Mouse (Mus musculus) intestine, embryonic 16.5 days (tissue): ENCODE results near the gene Cryz. TPM values are rescaled to one million over a fixed set of nuclear protein-coding genes. Genes with fewer than 3 reads are reported as not detected.

Experiments used
- ATAC-seq: fragments of 200-750 bp; cut with Nextera tagmentation; 2 replicates; pipeline ENCODE4 v1.8.0; 2017; ENCODE audit warnings: moderate TSS enrichment, moderate library complexity
- H3K27ac ChIP-seq: fragments of 300-500 bp; sonication (generic); 2 replicates; pipeline ENCODE4 v1.5.1; 2014; ENCODE audit warnings: mild to moderate bottlenecking, low read length
- H3K27me3 ChIP-seq: fragments of 300-500 bp; sonication (generic); replicated peaks from 2 replicates; pipeline ENCODE4 v1.6.1; 2014; ENCODE audit warnings: low read length, control low read depth, mixed read lengths; ENCODE audit not compliant: control insufficient read depth, insufficient read depth
- H3K36me3 ChIP-seq: fragments of 300-500 bp; sonication (generic); 2 replicates; pipeline ENCODE4 v1.6.1; 2014; ENCODE audit warnings: low read length, control low read depth; ENCODE audit not compliant: control insufficient read depth, insufficient read depth
- H3K4me1 ChIP-seq: fragments of 300-500 bp; sonication (generic); 2 replicates; pipeline ENCODE4 v1.6.1; 2014; ENCODE audit warnings: low read length, control low read depth, mixed read lengths; ENCODE audit not compliant: control insufficient read depth, insufficient read depth
- H3K4me2 ChIP-seq: fragments of 300-500 bp; sonication (generic); 2 replicates; pipeline ENCODE4 v1.6.1; 2014; ENCODE audit warnings: low read depth, low read length, control low read depth
- H3K4me3 ChIP-seq: fragments of 300-500 bp; sonication (generic); 2 replicates; pipeline ENCODE4 v1.5.1; 2014; ENCODE audit warnings: mild to moderate bottlenecking, low read length
- H3K9ac ChIP-seq: fragments of 300-500 bp; sonication (generic); 2 replicates; pipeline ENCODE4 v1.6.1; 2014; ENCODE audit warnings: low read depth, low read length
- H3K9me3 ChIP-seq: fragments of 300-500 bp; sonication (generic); 2 replicates; pipeline ENCODE4 v1.6.1; 2016; ENCODE audit warnings: low read length, control low read depth; ENCODE audit not compliant: control insufficient read depth
- WGBS: fragments of 180-500 bp; shearing (Covaris S2); extraction: QIAGEN DNeasy Blood & Tissue Kit; methylation state at CpG from one replicate; pipeline ENCODE4 v1.1.7; 2014; 5-methylcytosine and 5-hydroxymethylcytosine counted together
- polyA plus RNA-seq: library from polyadenylated mRNA; unstranded; fragments of >200 nt; fragmentation: Nextera tagmentation; extraction: Ambion mirVana; gene quantifications from 2 replicates; pipeline ENCODE4 v1.2.1, GENCODE M21; 2015

Cryz gene
- polyA plus RNA-seq, 1 experiment from 2014 or later = 36.5 TPM

GRCm38 (mm10) chr3:154572341-154572972 lies 24.1 kb upstream of the Cryz start:
- H3K36me3 ChIP-seq = no peaks in the 10 kb centered on the region
- ATAC-seq = peak; percentile 88
- 0 out of 2 replicates have a peak, but pooled peaks cover 5% of the 10 kb centered on the region for H3K4me1 ChIP-seq
- H3K27me3 ChIP-seq = peaks cover 9% of the 10 kb centered on the region; the same call in 1 of the 2 replicates
- H3K4me3 ChIP-seq = no peak overlapping the region
- 10% methylated on average over 12 of the region's 12 CpGs for WGBS
- no peak overlapping the region for H3K9ac ChIP-seq
- H3K27ac ChIP-seq = no peak overlapping the region
- no peaks in the 10 kb centered on the region for H3K9me3 ChIP-seq
- no peak overlapping the region for H3K4me2 ChIP-seq

GRCm38 (mm10) chr3:154573666-154574065 lies 22.8 kb upstream of the Cryz start:
- no peak overlapping the region for H3K9ac ChIP-seq
- WGBS = 49% methylated on average over 6 of the region's 6 CpGs
- ATAC-seq = no peak
- no peaks in the 10 kb centered on the region for H3K9me3 ChIP-seq
- H3K4me1 ChIP-seq = 0 out of 2 replicates have a peak, but pooled peaks cover 5% of the 10 kb centered on the region
- H3K36me3 ChIP-seq = no peaks in the 10 kb centered on the region
- no peak overlapping the region for H3K4me2 ChIP-seq
- H3K27me3 ChIP-seq = peaks cover 4% of the 10 kb centered on the region; the same call in 1 of the 2 replicates
- H3K27ac ChIP-seq = no peak overlapping the region
- no peak overlapping the region for H3K4me3 ChIP-seq

GRCm38 (mm10) chr3:154577895-154578294 lies 18.6 kb upstream of the Cryz start:
- H3K9ac ChIP-seq = no peak overlapping the region
- no peaks in the 10 kb centered on the region for H3K4me1 ChIP-seq
- H3K27ac ChIP-seq = no peak overlapping the region
- no peaks in the 10 kb centered on the region; the same call in 1 of the 2 replicates for H3K27me3 ChIP-seq
- WGBS = 95% methylated on average over 7 of the region's 8 CpGs
- H3K4me2 ChIP-seq = no peak overlapping the region
- no peaks in the 10 kb centered on the region for H3K9me3 ChIP-seq
- no peaks in the 10 kb centered on the region for H3K36me3 ChIP-seq
- ATAC-seq = 0 out of 2 replicates have a peak, but pooled peaks have one; percentile 40
- no peak overlapping the region for H3K4me3 ChIP-seq

- Histone ChIP-seq H3K36me3 (0 out of 2 replicates have a peak, but pooled peaks cover 4% of the 10 kb centered on the region), H3K4me2 (no peak overlapping the region), H3K9ac (no peak overlapping the region), H3K4me1 (no peaks in the 10 kb centered on the region), H3K4me3 (no peak overlapping the region), H3K27ac (no peak overlapping the region), H3K27me3 (no peaks in the 10 kb centered on the region), H3K9me3 (no peaks in the 10 kb centered on the region)
- no peak for ATAC-seq
- 91% methylated on average over 8 of the region's 8 CpGs for WGBS
Observed at GRCm38 (mm10) chr3:154584351-154584750, 12.2 kb upstream of the Cryz start.

GRCm38 (mm10) chr3:154590971-154591370 lies 5.5 kb upstream of the Cryz start:
- Histone ChIP-seq H3K9me3 (no peaks in the 10 kb centered on the region), H3K36me3 (peaks cover 9% of the 10 kb centered on the region), H3K4me1 (no peaks in the 10 kb centered on the region), H3K27me3 (no peaks in the 10 kb centered on the region), H3K27ac (no peak overlapping the region), H3K4me2 (no peak overlapping the region), H3K9ac (no peak overlapping the region), H3K4me3 (no peak overlapping the region)
- 90% methylated on average over 5 of the region's 5 CpGs for WGBS
- no peak for ATAC-seq

- Histone ChIP-seq H3K27me3 (no peaks in the 10 kb centered on the region), H3K9me3 (no peaks in the 10 kb centered on the region), H3K4me2 (no peak overlapping the region), H3K27ac (no peak overlapping the region), H3K9ac (no peak overlapping the region), H3K4me1 (peaks cover 2% of the 10 kb centered on the region; the same call in 1 of the 2 replicates), H3K4me3 (no peak overlapping the region), H3K36me3 (peaks cover 9% of the 10 kb centered on the region)
- WGBS = 92% methylated on average over 3 of the region's 3 CpGs
- ATAC-seq = no peak
Observed at GRCm38 (mm10) chr3:154591621-154592020, 4.9 kb upstream of the Cryz start.

DNA sequence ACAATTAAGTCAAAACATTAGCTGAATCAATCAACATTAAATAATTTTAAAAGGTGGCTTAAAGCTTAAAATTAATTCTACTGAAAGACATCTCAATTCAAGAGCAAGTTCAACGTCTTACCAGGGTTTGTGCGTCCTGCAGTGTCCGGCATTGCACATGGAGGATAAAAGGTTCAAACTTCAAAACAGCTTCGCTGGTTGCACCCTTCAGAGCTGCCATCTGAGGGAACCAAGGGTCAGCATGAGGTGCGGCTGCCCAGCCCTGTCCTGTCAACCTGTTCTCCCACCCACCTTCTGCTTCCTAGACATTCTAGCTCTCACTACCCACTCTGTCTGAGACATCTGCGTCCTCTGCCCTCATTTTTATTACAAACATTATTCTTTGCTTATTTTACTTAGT lies 2.9 kb upstream of the Cryz start:
- 93% methylated on average over 6 of the region's 6 CpGs for WGBS
- Histone ChIP-seq H3K27ac (no peak overlapping the region), H3K9me3 (no peaks in the 10 kb centered on the region), H3K4me3 (no peak overlapping the region), H3K4me1 (peaks cover 4% of the 10 kb centered on the region; the same call in 1 of the 2 replicates), H3K36me3 (peaks cover 9% of the 10 kb centered on the region), H3K27me3 (no peaks in the 10 kb centered on the region), H3K9ac (no peak overlapping the region), H3K4me2 (no peak overlapping the region)
- no peak for ATAC-seq

- Histone ChIP-seq H3K27me3 (no peaks in the 10 kb centered on the region), H3K4me2 (no peak overlapping the region), H3K4me1 (peaks cover 4% of the 10 kb centered on the region; the same call in 1 of the 2 replicates), H3K27ac (no peak overlapping the region), H3K9me3 (no peaks in the 10 kb centered on the region), H3K4me3 (no peak overlapping the region), H3K36me3 (peaks cover 9% of the 10 kb centered on the region), H3K9ac (no peak overlapping the region)
- ATAC-seq = no peak
- WGBS = 94% methylated on average over 6 of the region's 6 CpGs
Observed at GRCm38 (mm10) chr3:154594156-154594555, 2.4 kb upstream of the Cryz start.

DNA sequence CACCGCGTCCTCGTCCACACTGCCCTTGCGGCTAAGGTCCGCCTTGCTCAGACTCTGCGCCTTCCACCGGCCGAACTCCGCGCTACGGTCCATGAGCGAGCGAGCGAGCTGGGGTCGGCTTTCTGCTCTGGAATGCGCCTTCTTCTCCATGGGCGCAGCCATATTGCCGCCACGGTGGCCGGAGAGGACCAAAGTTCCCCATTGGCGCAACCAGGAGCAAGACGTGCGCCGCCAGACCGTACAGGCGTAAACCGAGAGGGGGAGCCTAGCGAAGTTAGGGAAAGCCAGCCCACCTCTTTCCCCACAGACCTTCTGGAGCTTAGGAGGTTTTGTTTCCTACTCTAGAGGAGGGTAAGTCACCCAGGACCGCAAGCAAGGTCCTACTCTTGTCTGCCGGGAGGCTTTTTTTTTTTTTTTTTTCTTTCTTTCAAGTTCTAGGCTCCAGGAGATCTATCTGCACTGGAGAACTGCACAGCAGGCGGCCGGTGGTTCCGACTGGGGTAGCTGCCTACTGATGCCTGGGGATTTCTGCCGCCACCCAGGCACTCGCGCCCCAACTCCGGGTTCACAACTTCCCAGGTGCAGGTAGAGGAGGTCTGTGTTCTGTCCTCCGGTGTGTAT lies 533 bp downstream of the Cryz start, which contains the start of gene Tyw3:
Gene Tyw3, minus strand, starts transcription at position 171 of the 621 bp plus-strand sequence.
- no peaks in the 10 kb centered on the region for H3K9me3 ChIP-seq
- peak within 1 kb of the TSS; percentile 87 for H3K9ac ChIP-seq
- no peaks in the 10 kb centered on the region for H3K27me3 ChIP-seq
- peak within 1 kb of the TSS; percentile 76 for H3K4me3 ChIP-seq
- H3K36me3 ChIP-seq = peaks cover 9% of the 10 kb centered on the region
- H3K27ac ChIP-seq = peak within 1 kb of the TSS; percentile 98
- peak; percentile 96 for ATAC-seq
- H3K4me1 ChIP-seq = peaks cover 4% of the 10 kb centered on the region; the same call in 1 of the 2 replicates
- under 1% methylated on average over 38 of the region's 38 CpGs for WGBS
- peak within 1 kb of the TSS; percentile 70 for H3K4me2 ChIP-seq
